Mouse (Mus musculus) c-Kit-positive CD71-positive TER-119-negative erythroid progenitor cells, embryonic 14.5 days (primary cell): ENCODE results near the gene Mrps15.

ENCODE experiments used
- DNase-seq: peaks from one replicate; pipeline ENCODE4 v3.0.0-alpha.2; 2013; ENCODE audit warnings: low read depth

Mrps15 gene

GRCm38 (mm10) chr4:126046851-126047585 is at the start of gene Mrps15:
Gene Mrps15, plus strand, starts transcription at chr4:126046925.
- peak; percentile 85 for DNase-seq

GRCm38 (mm10) chr4:125997826-125998225 is 48.9 kb upstream of the Mrps15 start:
- DNase-seq: no peak

GRCm38 (mm10) chr4:126001311-126002199 is 45.2 kb upstream of the Mrps15 start:
- DNase-seq: no peak

- no peak for DNase-seq
Measured at GRCm38 (mm10) chr4:126017676-126018332, 28.9 kb upstream of the Mrps15 start.

- DNase-seq: no peak
Measured at GRCm38 (mm10) chr4:126018966-126019538, 27.7 kb upstream of the Mrps15 start.

GRCm38 (mm10) chr4:126024303-126024900 is 22.3 kb upstream of the Mrps15 start, which contains the start of gene Csf3r:
Gene Csf3r, plus strand, starts transcription at chr4:126024550.
- DNase-seq: no peak

- DNase-seq: no peak
Measured at GRCm38 (mm10) chr4:126025801-126026200, 20.9 kb upstream of the Mrps15 start.

- peak; percentile 6 for DNase-seq
Measured at GRCm38 (mm10) chr4:126027980-126028379, 18.7 kb upstream of the Mrps15 start.

- DNase-seq: no peak
Measured at GRCm38 (mm10) chr4:126029042-126029441, 17.7 kb upstream of the Mrps15 start.

- DNase-seq: no peak
Measured at GRCm38 (mm10) chr4:126030705-126031104, 16.0 kb upstream of the Mrps15 start.

- no peak for DNase-seq
Measured at GRCm38 (mm10) chr4:126035413-126035812, 11.3 kb upstream of the Mrps15 start.

GRCm38 (mm10) chr4:126051617-126052016 is 4.9 kb downstream of the Mrps15 start:
- no peak for DNase-seq

GRCm38 (mm10) chr4:126057207-126058133 is 10.7 kb downstream of the Mrps15 start:
- peak; percentile 28 for DNase-seq

- DNase-seq: peak; percentile 91
Measured at GRCm38 (mm10) chr4:126058134-126058996, 11.6 kb downstream of the Mrps15 start, which contains the start of gene Oscp1. Gene Oscp1, plus strand, starts transcription at chr4:126058565.

GRCm38 (mm10) chr4:126058997-126059362 is 12.3 kb downstream of the Mrps15 start:
- DNase-seq: no peak

GRCm38 (mm10) chr4:126062856-126063255 is 16.1 kb downstream of the Mrps15 start:
- DNase-seq: peak; percentile 29

- DNase-seq: no peak
Measured at GRCm38 (mm10) chr4:126065241-126065640, 18.5 kb downstream of the Mrps15 start.

- no peak for DNase-seq
Measured at GRCm38 (mm10) chr4:126067401-126068077, 20.8 kb downstream of the Mrps15 start.

GRCm38 (mm10) chr4:126068842-126069241 is 22.1 kb downstream of the Mrps15 start:
- no peak for DNase-seq
